Mouse (Mus musculus): ENCODE measurements around the gene Idnk. TPM values are rescaled to one million over a fixed set of nuclear protein-coding genes. Genes with fewer than 3 reads are reported as not detected.
"Not testable (repeated sequence)": the region's sequence is repeated elsewhere in the genome, so short reads cannot be mapped to it uniquely, and the experiment has no call there.

Gene Idnk
- polyA plus RNA-seq, 1 experiment from 2014 or later, result 43.2 TPM

- 83% methylated on average over 3 of the region's 3 CpGs for WGBS
- no peak for ATAC-seq (ENCODE audit: insufficient number of reproducible peaks, insufficient read depth, low FRiP score, low TSS enrichment, low read depth)
- H3K9me3 ChIP-seq, result no peaks in the 10 kb centered on the region
Observed at GRCm38 (mm10) chr13:58124278-58124677, 33.2 kb upstream of the Idnk start.

GRCm38 (mm10) chr13:58124989-58125388 is 32.5 kb upstream of the Idnk start:
- no peaks in the 10 kb centered on the region for H3K9me3 ChIP-seq
- H3K9ac ChIP-seq (replicated peaks), result no peak overlapping the region
- no peak overlapping the region for H3K27ac ChIP-seq
- no peaks in the 10 kb centered on the region for H3K27me3 ChIP-seq
- 65% methylated on average over 2 of the region's 2 CpGs for WGBS
- H3K4me3 ChIP-seq (replicated peaks), result no peak overlapping the region
- peaks cover 17% of the 10 kb centered on the region for H3K36me3 ChIP-seq
- peak overlapping the region; percentile 75 for H3K4me2 ChIP-seq
- H3K4me1 ChIP-seq (replicated peaks), result peaks cover 27% of the 10 kb centered on the region
- no peak for ATAC-seq (ENCODE audit: insufficient number of reproducible peaks, insufficient read depth, low FRiP score, low TSS enrichment, low read depth)

More at GRCm38 (mm10) chr13:58124278-58124677, 33.2 kb upstream of the Idnk start:
- no peaks in the 10 kb centered on the region for H3K27me3 ChIP-seq
- no peak overlapping the region for H3K9ac ChIP-seq (replicated peaks)
- no peak overlapping the region for H3K27ac ChIP-seq
- peaks cover 20% of the 10 kb centered on the region for H3K4me1 ChIP-seq (replicated peaks)
- H3K36me3 ChIP-seq, result peaks cover 17% of the 10 kb centered on the region
- H3K4me3 ChIP-seq (replicated peaks), result no peak overlapping the region
- H3K4me2 ChIP-seq, result no peak overlapping the region

GRCm38 (mm10) chr13:58126126-58126525 is 31.3 kb upstream of the Idnk start:
- H3K4me2 ChIP-seq, result peak overlapping the region; percentile 75
- no peak for ATAC-seq (ENCODE audit: insufficient number of reproducible peaks, insufficient read depth, low FRiP score, low TSS enrichment, low read depth)
- WGBS, result 33% methylated on average over 7 of the region's 7 CpGs

GRCm38 (mm10) chr13:58126862-58127765 is 30.3 kb upstream of the Idnk start:
- Histone ChIP-seq H3K4me3 (replicated peaks) (peak overlapping the region; percentile 99), H3K27me3 (no peaks in the 10 kb centered on the region), H3K27ac (peak overlapping the region; percentile 99), H3K4me1 (replicated peaks) (peaks cover 29% of the 10 kb centered on the region), H3K4me2 (peak overlapping the region; percentile 75), H3K36me3 (peaks cover 17% of the 10 kb centered on the region), H3K9me3 (no peaks in the 10 kb centered on the region), H3K9ac (replicated peaks) (peak overlapping the region; percentile 100)
- under 1% methylated on average over 58 of the region's 92 CpGs for WGBS
- ATAC-seq (ENCODE audit: insufficient number of reproducible peaks, insufficient read depth, low FRiP score, low TSS enrichment, low read depth), result no peak

More at GRCm38 (mm10) chr13:58126126-58126525, 31.3 kb upstream of the Idnk start:
- Histone ChIP-seq H3K27ac (no peak overlapping the region), H3K9ac (replicated peaks) (no peak overlapping the region; the same call in 1 of the 2 replicates), H3K9me3 (no peaks in the 10 kb centered on the region), H3K4me1 (replicated peaks) (peaks cover 29% of the 10 kb centered on the region), H3K27me3 (no peaks in the 10 kb centered on the region), H3K4me3 (replicated peaks) (peak overlapping the region; percentile 40), H3K36me3 (peaks cover 17% of the 10 kb centered on the region)

- under 1% methylated on average over 81 of the region's 81 CpGs for WGBS
- H3K27me3 ChIP-seq, result no peaks in the 10 kb centered on the region
- H3K4me3 ChIP-seq (replicated peaks), result peak overlapping the region; percentile 99
- peaks cover 17% of the 10 kb centered on the region for H3K36me3 ChIP-seq
- ATAC-seq (ENCODE audit: insufficient number of reproducible peaks, insufficient read depth, low FRiP score, low TSS enrichment, low read depth), result peak; percentile 30
- peaks cover 29% of the 10 kb centered on the region for H3K4me1 ChIP-seq (replicated peaks)
- H3K9me3 ChIP-seq, result no peaks in the 10 kb centered on the region
- peak overlapping the region; percentile 99 for H3K27ac ChIP-seq
- peak overlapping the region; percentile 100 for H3K9ac ChIP-seq (replicated peaks)
- H3K4me2 ChIP-seq, result peak overlapping the region; percentile 75
Observed at GRCm38 (mm10) chr13:58127766-58128361, 29.6 kb upstream of the Idnk start.

GRCm38 (mm10) chr13:58128396-58128767 is 29.1 kb upstream of the Idnk start, which contains the start of gene Hnrnpa0:
Hnrnpa0 (minus strand) TSS chr13:58128556.
- Histone ChIP-seq H3K9ac (replicated peaks) (peak within 1 kb of the TSS; percentile 100), H3K4me1 (replicated peaks) (peaks cover 29% of the 10 kb centered on the region), H3K27me3 (no peaks in the 10 kb centered on the region), H3K4me2 (peak within 1 kb of the TSS; percentile 75), H3K9me3 (no peaks in the 10 kb centered on the region), H3K36me3 (peaks cover 17% of the 10 kb centered on the region), H3K4me3 (replicated peaks) (peak within 1 kb of the TSS; percentile 99), H3K27ac (peak within 1 kb of the TSS; percentile 99)
- WGBS, result under 1% methylated on average over 55 of the region's 62 CpGs
- ATAC-seq (ENCODE audit: insufficient number of reproducible peaks, insufficient read depth, low FRiP score, low TSS enrichment, low read depth), result peak; percentile 93

GRCm38 (mm10) chr13:58128768-58129671 is 28.4 kb upstream of the Idnk start:
- Histone ChIP-seq H3K4me3 (replicated peaks) (peak overlapping the region; percentile 99), H3K4me2 (peak overlapping the region; percentile 75), H3K36me3 (peaks cover 17% of the 10 kb centered on the region), H3K27me3 (no peaks in the 10 kb centered on the region), H3K27ac (peak overlapping the region; percentile 99), H3K4me1 (replicated peaks) (peaks cover 27% of the 10 kb centered on the region), H3K9ac (replicated peaks) (peak overlapping the region; percentile 100), H3K9me3 (no peaks in the 10 kb centered on the region)
- ATAC-seq (ENCODE audit: insufficient number of reproducible peaks, insufficient read depth, low FRiP score, low TSS enrichment, low read depth), result peak; percentile 97
- under 1% methylated on average over 83 of the region's 83 CpGs for WGBS

- Histone ChIP-seq H3K27ac (peak overlapping the region; percentile 99), H3K36me3 (peaks cover 17% of the 10 kb centered on the region), H3K9me3 (no peaks in the 10 kb centered on the region), H3K4me1 (replicated peaks) (peaks cover 21% of the 10 kb centered on the region), H3K4me3 (replicated peaks) (peak overlapping the region; percentile 99), H3K4me2 (peak overlapping the region; percentile 75), H3K27me3 (no peaks in the 10 kb centered on the region), H3K9ac (replicated peaks) (peak overlapping the region; percentile 100)
- ATAC-seq (ENCODE audit: insufficient number of reproducible peaks, insufficient read depth, low FRiP score, low TSS enrichment, low read depth), result no peak
- whole genome bisulfite sequencing, result 34% methylated on average over 4 of the region's 4 CpGs
Observed at GRCm38 (mm10) chr13:58129687-58130246, 27.7 kb upstream of the Idnk start.

- H3K9me3 ChIP-seq, result peaks cover 10% of the 10 kb centered on the region; the same call in 1 of the 2 replicates
- no peak overlapping the region for H3K4me2 ChIP-seq
- no peaks in the 10 kb centered on the region for H3K27me3 ChIP-seq
- WGBS, result 48% methylated on average over 3 of the region's 3 CpGs
- H3K4me1 ChIP-seq (replicated peaks), result peaks cover 9% of the 10 kb centered on the region
- no peak overlapping the region for H3K4me3 ChIP-seq (replicated peaks)
- ATAC-seq (ENCODE audit: insufficient number of reproducible peaks, insufficient read depth, low FRiP score, low TSS enrichment, low read depth), result no peak
- H3K27ac ChIP-seq, result no peak overlapping the region
- H3K9ac ChIP-seq (replicated peaks), result no peak overlapping the region
- peaks cover 4% of the 10 kb centered on the region; the same call in 1 of the 2 replicates for H3K36me3 ChIP-seq
Observed at GRCm38 (mm10) chr13:58131692-58132091, 25.8 kb upstream of the Idnk start.

GRCm38 (mm10) chr13:58146603-58147002 is 10.8 kb upstream of the Idnk start:
- whole genome bisulfite sequencing, result 96% methylated on average over 8 of the region's 8 CpGs
- not testable (repeated sequence) for H3K9ac ChIP-seq (replicated peaks); H3K27me3 ChIP-seq; ATAC-seq (ENCODE audit: insufficient number of reproducible peaks, insufficient read depth, low FRiP score, low TSS enrichment, low read depth); H3K27ac ChIP-seq; H3K4me2 ChIP-seq; H3K9me3 ChIP-seq; H3K36me3 ChIP-seq; H3K4me3 ChIP-seq (replicated peaks); H3K4me1 ChIP-seq (replicated peaks)
